Mouse (Mus musculus) hematopoietic multipotent progenitor cell, adult 10-12 weeks (in vitro differentiated cells): ENCODE measurements around the gene Gli1. TPM values are rescaled to one million over a fixed set of nuclear protein-coding genes. Genes with fewer than 3 reads are reported as not detected.

Source experiments
- polyA plus RNA-seq: library from polyadenylated mRNA; stranded (reverse); fragments of >175 nt; gene quantifications from 2 replicates; pipeline ENCODE4 v1.2.3, GENCODE M21; 2012; ENCODE audit warnings: low replicate concordance

Gli1 gene
- polyA plus RNA-seq: 0.10 TPM in 2 replicates

DNA sequence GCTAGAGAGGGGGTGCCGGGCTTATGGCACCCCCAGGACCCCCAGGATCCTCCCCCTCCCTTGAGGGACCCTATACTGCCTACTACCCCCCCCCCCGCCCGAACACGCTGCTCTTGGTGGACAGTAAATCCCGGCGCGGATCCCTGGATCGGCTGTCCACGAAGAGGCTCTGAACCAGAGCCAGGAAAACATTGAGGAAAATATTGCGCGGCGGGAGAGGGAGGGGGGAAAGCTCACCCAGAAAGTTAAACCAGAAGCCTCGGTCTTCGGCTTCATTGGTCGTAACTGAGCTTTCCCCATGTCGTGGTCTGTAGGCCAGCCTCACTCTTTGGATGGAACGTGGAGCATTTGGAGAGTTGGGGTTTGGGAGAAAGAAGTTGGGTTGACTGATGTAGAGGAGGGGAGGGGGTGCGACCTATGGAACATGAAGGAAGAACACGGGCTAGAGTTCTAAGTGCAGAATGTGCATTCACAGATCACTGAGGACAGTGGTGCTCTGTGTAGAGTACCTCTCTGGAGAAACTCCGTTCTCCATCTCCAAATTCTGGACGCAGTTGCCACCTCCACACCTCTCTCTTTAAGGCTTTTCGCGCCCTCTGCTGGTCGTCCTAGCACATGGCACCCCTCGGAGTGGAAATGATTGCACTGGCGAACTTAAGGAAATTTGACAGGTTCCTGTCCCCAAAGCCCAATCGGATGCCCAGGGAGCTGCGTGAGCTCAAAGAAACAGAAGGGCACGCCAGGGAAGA is at the start of gene Gli1:
Gli1 (minus strand) TSS at position 84 of the 749 bp plus-strand sequence.

DNA sequence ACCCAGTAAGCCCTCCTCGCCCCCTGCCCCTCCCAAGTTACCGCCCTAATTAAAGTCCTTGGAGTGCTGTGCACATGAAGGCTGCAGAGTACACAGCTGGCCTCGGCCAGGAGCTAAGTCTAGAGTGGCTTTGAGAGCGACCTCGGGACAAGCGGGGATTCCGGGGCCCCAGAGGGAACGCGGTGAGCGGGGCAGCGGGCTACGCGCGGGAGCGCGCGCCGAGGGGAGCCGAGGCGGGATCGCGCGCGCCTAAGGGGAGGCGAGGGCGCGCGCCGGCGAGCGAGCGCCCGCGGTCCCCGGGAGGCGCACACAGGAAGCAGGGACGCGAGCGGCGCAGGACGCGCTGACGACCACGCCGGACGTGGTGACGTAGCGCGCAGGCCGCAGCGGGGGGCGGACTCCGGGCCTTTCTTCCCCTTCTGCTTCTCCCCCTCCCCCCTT is 38.5 kb upstream of the Gli1 start, which contains the start of gene R3hdm2:
R3hdm2 (plus strand) TSS at position 77 of the 441 bp plus-strand sequence.

DNA sequence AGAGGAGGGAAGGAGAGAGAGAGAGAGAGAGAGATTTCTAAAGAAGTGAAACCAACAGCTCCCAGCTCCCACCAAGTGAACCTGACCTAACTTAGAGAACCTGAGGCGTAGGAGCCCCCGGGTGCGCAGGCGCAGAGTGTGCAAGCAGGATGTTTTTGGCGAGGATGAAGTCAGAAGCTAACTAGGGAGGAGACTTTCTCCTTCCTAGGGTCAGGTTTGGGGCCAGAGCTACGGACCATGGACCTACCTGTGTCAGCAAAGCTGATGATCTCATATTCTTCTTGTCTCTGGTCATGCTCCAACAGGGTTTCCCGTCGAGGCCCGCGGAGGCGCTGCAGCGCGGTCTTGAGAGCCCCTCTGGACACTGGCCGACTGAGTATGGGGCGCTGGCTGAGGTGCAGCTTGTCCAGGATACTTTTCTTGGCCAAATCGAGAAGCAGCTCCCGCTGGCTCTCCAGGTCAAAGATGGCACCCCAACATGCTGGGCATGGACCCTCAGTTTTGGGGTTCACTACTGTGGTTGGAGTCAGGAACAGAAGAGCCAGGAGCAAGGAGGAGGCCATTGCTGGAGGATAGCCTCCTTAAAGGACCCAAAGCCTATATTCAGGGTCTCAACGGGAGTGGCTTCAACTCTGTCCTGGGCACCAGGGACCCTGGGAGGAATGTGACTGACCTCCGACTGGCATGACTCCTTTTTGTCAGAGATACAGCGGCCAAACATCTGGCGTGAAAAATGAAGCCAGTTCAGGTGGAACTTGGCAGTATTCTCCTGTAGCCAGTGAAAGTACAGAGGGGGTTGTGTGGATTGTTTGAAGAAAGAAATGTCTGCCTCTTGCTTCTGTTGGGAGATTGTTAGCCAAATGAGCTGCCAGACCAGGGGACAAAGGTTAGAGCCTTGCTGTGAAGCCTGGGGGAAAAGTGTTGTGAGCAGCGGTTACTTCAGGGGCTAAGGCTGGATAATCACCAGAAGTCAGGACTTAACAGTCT is 28.4 kb upstream of the Gli1 start, which contains the start of gene Inhbc:
Inhbc (minus strand) TSS at position 598 of the 987 bp plus-strand sequence.

DNA sequence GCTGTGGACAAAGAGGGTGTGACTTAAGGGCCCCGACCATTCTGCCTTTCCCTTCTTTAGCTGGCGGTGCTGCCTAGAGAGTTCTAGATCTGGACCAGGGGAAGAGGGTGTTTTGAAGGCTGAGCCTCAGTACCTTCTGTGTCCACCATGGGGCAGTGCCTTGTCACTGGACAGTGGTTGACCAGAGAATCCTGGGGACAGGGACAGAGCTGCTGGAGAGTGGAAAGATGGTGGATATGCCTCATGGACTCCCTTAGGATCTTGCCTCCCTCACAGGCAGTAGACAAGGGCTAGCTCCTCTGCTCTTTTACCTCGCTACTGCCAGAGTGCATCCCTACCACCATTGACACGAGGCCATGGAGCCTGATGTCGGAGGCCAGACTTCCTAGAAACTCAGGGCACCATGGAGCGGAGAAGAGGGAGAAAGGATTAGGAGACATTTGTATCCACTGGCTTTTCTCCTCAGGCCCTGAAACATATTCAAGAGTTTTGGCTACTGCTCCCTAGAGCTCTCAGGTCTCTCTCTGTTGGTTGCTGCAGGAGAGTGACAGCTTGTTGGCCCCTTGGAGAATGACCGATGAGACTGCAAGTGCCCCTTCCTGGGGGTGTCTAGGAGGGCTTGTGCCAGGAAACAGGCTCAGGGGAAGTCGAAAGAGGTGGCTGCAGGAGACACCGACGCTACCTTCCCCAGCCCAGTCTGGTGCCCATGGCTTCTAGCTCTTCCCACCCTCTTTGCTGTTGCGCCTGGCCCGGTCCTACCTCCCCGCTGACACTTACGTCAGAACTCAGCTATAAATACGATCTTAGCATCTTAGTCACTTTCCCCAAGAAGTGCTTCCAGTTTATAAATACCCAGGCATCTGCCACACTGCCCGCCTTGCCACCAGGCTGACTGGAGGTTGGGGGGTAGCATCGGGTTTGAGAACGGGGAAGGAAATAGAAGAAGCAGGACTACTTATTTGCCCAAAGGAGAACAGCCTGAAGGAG is 12.4 kb upstream of the Gli1 start, which contains the start of gene Inhbe:
Inhbe (minus strand) TSS at position 503 of the 987 bp plus-strand sequence.

DNA sequence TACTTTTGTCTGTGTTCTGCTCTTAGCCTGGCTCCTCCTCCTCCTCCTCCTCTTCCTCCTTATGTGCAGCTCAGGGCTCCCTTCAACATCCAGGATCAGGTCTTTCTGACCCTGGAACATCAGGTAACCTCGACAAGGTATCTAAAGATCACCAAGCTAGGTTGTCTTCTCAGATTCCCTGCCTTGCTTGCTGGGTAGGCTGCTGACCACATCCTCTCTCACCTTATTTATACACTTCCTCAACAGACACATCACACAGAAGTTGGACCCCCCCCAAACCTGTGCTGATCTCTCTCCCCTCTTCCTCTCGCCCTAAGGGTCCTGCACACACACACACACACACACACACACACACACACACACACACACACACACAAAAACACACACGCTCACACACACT is 20.2 kb downstream of the Gli1 start, which contains the start of gene Arhgap9:
Arhgap9 (plus strand) TSS at position 344 of the 400 bp plus-strand sequence.

DNA sequence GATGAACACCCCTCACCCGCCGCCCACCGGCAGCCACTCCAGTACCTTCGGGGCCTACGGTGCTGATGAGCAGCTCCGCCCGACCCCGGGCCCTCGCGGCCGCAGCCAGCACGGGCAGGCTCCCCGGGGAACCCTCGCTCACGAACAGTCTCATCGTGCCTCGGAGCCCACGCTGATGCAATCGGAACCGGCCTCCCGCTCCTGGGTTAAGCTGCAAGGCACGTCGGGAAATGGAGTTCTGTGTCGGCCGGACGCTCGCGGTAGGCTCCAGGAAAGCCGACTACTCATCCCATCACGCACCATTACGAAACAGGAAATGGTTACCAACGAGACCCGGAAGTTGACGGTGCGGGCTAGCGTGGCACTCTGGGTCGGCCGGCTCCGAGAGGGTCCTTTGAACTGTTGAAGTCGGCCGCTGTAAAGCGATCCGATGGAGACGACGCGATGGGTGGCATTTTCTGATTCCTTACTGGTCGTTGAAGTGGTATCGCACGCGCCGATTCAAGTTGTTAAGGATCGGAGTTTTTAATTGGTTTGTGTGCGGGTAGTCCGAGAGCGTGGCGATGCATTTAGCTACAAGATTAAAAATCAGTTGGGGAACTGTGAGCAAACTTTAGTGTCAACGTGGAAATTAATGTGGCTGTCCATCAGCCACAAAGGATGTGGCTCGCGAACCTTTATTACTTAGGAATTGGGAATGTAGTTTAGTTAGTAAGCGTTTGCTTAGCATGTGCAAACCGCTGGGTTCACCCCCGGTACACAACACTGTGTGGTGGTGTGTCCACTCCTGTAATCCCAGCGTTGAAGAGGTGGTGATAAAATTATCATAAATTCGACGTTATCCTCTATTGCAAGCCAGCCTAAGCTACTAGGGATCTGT is 30.1 kb downstream of the Gli1 start, which contains the start of gene Mars:
Mars (minus strand) TSS at position 311 of the 880 bp plus-strand sequence.

DNA sequence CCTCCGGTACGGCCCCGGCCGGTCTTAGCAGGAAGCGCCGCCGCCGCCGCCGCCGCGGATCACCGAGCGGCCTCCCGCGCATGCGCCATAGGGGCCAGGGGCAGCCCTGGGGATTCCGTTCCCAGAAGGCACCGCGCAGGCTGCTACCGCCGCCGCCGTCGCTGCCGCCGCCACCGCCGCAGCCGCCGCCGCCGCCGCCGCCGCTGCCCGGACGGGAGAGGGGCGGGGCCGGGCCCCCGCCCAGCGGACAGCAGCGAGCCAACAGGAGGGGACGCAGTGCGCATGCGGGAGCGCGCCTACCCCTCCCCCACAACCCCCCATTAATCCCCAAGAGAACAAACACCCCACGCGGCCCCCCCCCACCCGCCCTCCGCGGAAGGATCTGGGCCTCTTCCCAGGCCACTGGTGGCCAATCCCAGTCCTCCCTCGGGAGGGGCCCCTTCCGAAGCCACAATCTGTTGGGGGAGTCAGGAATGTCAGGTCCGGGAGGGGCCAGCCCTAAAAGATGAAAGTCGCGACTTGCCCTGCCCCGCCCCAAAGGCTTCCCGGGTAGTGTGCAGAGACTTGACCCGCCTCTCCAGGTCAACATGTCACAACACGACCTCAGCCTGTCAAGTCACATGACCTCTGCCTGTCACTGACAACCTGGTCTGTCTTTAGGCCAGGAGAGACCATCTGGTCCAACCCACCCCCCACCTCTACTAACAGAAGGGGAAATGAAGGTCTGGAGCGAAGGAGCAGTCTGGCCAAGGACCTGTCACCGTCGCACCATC is 52.8 kb downstream of the Gli1 start, which contains the start of gene Mbd6:
Mbd6 (minus strand) TSS at position 219 of the 773 bp plus-strand sequence.

Other genes with a start within 250 kb of the Gli1 start
- gene Os9, start 220.8 kb downstream of the Gli1 start, polyA plus RNA-seq: 207 and 236 TPM in 2 replicates
- gene B4galnt1, start 176.7 kb downstream of the Gli1 start, polyA plus RNA-seq: 492 and 503 TPM in 2 replicates
- gene Slc26a10, start 161.3 kb downstream of the Gli1 start, polyA plus RNA-seq: 0.30 and 0.75 TPM in 2 replicates
- 2.0 and 2.8 TPM in 2 replicates for gene Arhgef25, start 151.9 kb downstream of the Gli1 start, polyA plus RNA-seq
- gene Dtx3, start 146.2 kb downstream of the Gli1 start, polyA plus RNA-seq: 78.7 and 214 TPM in 2 replicates
- gene Pip4k2c, start 130.4 kb downstream of the Gli1 start, polyA plus RNA-seq: 38.8 and 44.6 TPM in 2 replicates
- 0.61 and 0.80 TPM in 2 replicates for gene Kif5a, start 78.6 kb downstream of the Gli1 start, polyA plus RNA-seq
- gene Dctn2, start 75.6 kb downstream of the Gli1 start, polyA plus RNA-seq: 113 TPM in 2 replicates
- 232 and 753 TPM in 2 replicates for gene Mbd6, start 53.0 kb downstream of the Gli1 start, polyA plus RNA-seq
- gene Mars, start 30.2 kb downstream of the Gli1 start, polyA plus RNA-seq: 10.4 and 46.9 TPM in 2 replicates
- 62.6 and 140 TPM in 2 replicates for gene Arhgap9, start 20.0 kb downstream of the Gli1 start, polyA plus RNA-seq
- gene Inhbe, start 12.4 kb upstream of the Gli1 start, polyA plus RNA-seq: not detected in 2 replicates
- gene Inhbc, start 28.5 kb upstream of the Gli1 start, polyA plus RNA-seq: not detected in 2 replicates
- gene R3hdm2, start 38.4 kb upstream of the Gli1 start, polyA plus RNA-seq: 148 and 183 TPM in 2 replicates
- gene Stac3, start 159.7 kb upstream of the Gli1 start, polyA plus RNA-seq: 1.4 and 2.5 TPM in 2 replicates
- gene Ndufa4l2, start 173.0 kb upstream of the Gli1 start, polyA plus RNA-seq: 0.44 and 1.5 TPM in 2 replicates
- 94.2 and 147 TPM in 2 replicates for gene Shmt2, start 180.5 kb upstream of the Gli1 start, polyA plus RNA-seq
- gene Nxph4, start 192.6 kb upstream of the Gli1 start, polyA plus RNA-seq: 0.07 TPM in 1 of 2 replicates, not detected in the other